10 mouse cellular contexts compared by ENCODE assay signal in the genomic region with DNA sequence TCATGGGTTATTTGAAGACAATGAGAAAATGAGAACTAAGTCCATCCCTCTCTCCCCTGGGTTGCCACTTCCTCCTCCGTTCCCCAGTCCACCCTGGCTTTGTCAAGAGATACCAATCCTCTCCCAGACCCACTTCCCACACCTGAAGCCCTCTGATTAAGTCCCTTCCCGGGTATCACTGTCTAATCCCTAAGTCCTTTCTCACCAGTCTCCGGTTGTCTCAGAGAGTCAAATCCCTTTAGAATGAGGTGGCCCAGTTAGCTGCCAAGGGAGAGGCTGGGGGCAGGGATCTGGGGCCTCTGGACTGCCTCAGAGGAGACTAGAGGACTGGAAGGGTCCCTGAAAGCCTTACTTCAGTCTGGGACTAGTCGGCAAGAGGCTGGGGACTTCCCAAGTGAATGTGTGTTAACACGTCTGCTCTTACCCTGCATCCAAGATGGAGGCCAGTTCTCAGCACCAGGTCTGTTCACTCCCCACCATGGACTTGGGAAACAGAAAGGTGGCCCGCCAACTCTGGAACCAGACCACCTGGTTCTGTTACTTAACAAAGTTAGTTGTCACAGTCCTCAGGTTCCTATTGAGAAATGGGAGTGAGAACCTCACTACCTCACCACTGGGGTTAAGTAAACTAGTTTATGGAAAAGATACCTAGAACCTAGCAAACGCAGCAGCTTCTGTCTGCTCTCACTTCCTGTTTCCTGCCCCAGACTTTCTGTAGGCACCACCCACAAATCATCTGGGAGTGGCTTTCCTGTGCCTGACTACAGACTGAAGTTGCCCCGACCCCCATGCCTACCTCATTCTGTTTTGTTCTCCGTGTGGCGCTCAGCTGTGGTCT. TPM values are rescaled to one million over a fixed set of nuclear protein-coding genes. Genes with fewer than 3 reads are reported as not detected.
DNase-seq lines count a peak whose midpoint lies in the region; ATAC-seq and TF ChIP-seq lines count a peak whose summit lies in the region.
"Had no signal": no experiment of that assay in that cellular context is flagged by ENCODE, and none has a peak within 500 bp of the region (broad histone marks: within the 10 kb centered on the region; RNA-seq: fewer than 3 reads in every experiment).

A gene (minus strand): TSS at position 674 of the 838 bp plus-strand sequence.

- H3K4me3 ChIP-seq in thymus, adult 2 months (ENCODE audit: control insufficient read depth, insufficient read depth, low read length), result no peak within 1 kb of the TSS
- no peak within 1 kb of the TSS for H3K4me3 ChIP-seq in forebrain, embryonic 13.5 days
- H3K4me3 ChIP-seq in neural tube, embryonic 15.5 days (replicated peaks), result no peak within 1 kb of the TSS
- H3K4me3 ChIP-seq: neural tube, embryonic 12.5 days had no signal

- no peak for TF ChIP-seq POLR2A in thymus, adult 2 months (IDR thresholded peaks at IDR 0.05; ENCODE audit: control insufficient read depth, extremely low read depth, insufficient read depth, low read length, poor library complexity)

- no peak for TF ChIP-seq CTCF in thymus, adult 2 months (IDR thresholded peaks at IDR 0.05; ENCODE audit: borderline replicate concordance, control insufficient read depth, extremely low read depth, insufficient read depth, low read length, poor library complexity)

- peaks cover 8% of the 10 kb centered on the region; the same call in 1 of the 2 replicates for H3K27me3 ChIP-seq in thymus, adult 2 months (ENCODE audit: control insufficient read depth, insufficient read depth, low read length)
- H3K27me3 ChIP-seq in forebrain, embryonic 13.5 days, result peaks cover 16% of the 10 kb centered on the region
- H3K27me3 ChIP-seq in neural tube, embryonic 15.5 days (replicated peaks), result peaks cover 9% of the 10 kb centered on the region; the same call in 1 of the 2 replicates
- H3K27me3 ChIP-seq: neural tube, embryonic 12.5 days had no signal

- ATAC-seq in hematopoietic stem cell, adult 5-6 weeks (replicated peaks in 1 of 2; ENCODE audit: insufficient read depth in 1 of 2, low FRiP score in 2 of 2, low TSS enrichment in 1 of 2, low read depth in 1 of 2, poor library complexity in 2 of 2, severe bottlenecking in 2 of 2), result peak; percentile 44 to 65
- no peak for ATAC-seq in forebrain, embryonic 13.5 days
- ATAC-seq in neural tube, embryonic 15.5 days (ENCODE audit: low FRiP score), result no peak

- no peaks in the 10 kb centered on the region for H3K36me3 ChIP-seq in thymus, adult 2 months (ENCODE audit: control insufficient read depth, insufficient read depth, low read length)
- no peaks in the 10 kb centered on the region for H3K36me3 ChIP-seq in forebrain, embryonic 13.5 days (ENCODE audit: poor library complexity, severe bottlenecking)
- H3K36me3 ChIP-seq in neural tube, embryonic 15.5 days, result no peaks in the 10 kb centered on the region
- H3K36me3 ChIP-seq: neural tube, embryonic 12.5 days had no signal

- no peak within 1 kb of the TSS for H3K27ac ChIP-seq in thymus, adult 2 months (ENCODE audit: control insufficient read depth, insufficient read depth, low read length)
- no peak within 1 kb of the TSS; the same call in 1 of the 2 replicates for H3K27ac ChIP-seq in forebrain, embryonic 13.5 days
- no peak within 1 kb of the TSS for H3K27ac ChIP-seq in neural tube, embryonic 15.5 days (replicated peaks)
- H3K27ac ChIP-seq: neural tube, embryonic 12.5 days had no signal

- 63% methylated on average over 10 of the region's 10 CpGs for WGBS in thymus, adult 2 months
- 59% methylated on average over 10 of the region's 10 CpGs for WGBS in forebrain, embryonic 13.5 days
- 78% methylated on average over 10 of the region's 10 CpGs for WGBS in neural tube, embryonic 15.5 days

- peak; percentile 33 for DNase-seq in thymus, adult 2 months
- no peak for DNase-seq in thymus, adult 18-20 months
- DNase-seq in lung, postnatal 25 days (ENCODE audit: low spot score), result peak; percentile 50
- DNase-seq in neural tube, embryonic 10.5 days (ENCODE audit: extremely low spot score, low spot score), result no peak
- DNase-seq in testis, postnatal 14 days (ENCODE audit: low spot score), result no peak
- DNase-seq: kidney, postnatal 14 days had no signal

- H3K9ac ChIP-seq in forebrain, embryonic 13.5 days, result no peak within 1 kb of the TSS
- H3K9ac ChIP-seq in neural tube, embryonic 15.5 days (replicated peaks), result no peak within 1 kb of the TSS
- H3K9ac ChIP-seq: neural tube, embryonic 12.5 days had no signal

- peaks cover 13% of the 10 kb centered on the region for H3K4me1 ChIP-seq in thymus, adult 2 months (replicated peaks; ENCODE audit: control insufficient read depth, insufficient read depth, low read length)
- H3K4me1 ChIP-seq in forebrain, embryonic 13.5 days, result peaks cover 12% of the 10 kb centered on the region
- H3K4me1 ChIP-seq in neural tube, embryonic 15.5 days, result peaks cover 10% of the 10 kb centered on the region

- H3K4me2 ChIP-seq in forebrain, embryonic 13.5 days, result no peak within 1 kb of the TSS
- H3K4me2 ChIP-seq in neural tube, embryonic 15.5 days, result no peak within 1 kb of the TSS
- H3K4me2 ChIP-seq: neural tube, embryonic 12.5 days had no signal

- peaks cover 11% of the 10 kb centered on the region; the same call in 1 of the 2 replicates for H3K9me3 ChIP-seq in forebrain, embryonic 13.5 days (replicated peaks)
- H3K9me3 ChIP-seq in neural tube, embryonic 15.5 days (replicated peaks), result 0 out of 2 replicates have a peak, but pooled peaks cover 11% of the 10 kb centered on the region

RNA-seq across cellular contexts. Expression of the gene that starts here (rescaled TPM):
- polyA plus RNA-seq in thymus, adult 2 months (2012; rRNA removed), result 0.42 and 1.1 TPM in 2 replicates
- 3.1 and 5.9 TPM in 2 replicates for total RNA-seq in hematopoietic stem cell, adult 5-6 weeks (2017)
- 1.5 and 2.3 TPM in 2 replicates for polyA plus RNA-seq in forebrain, embryonic 13.5 days (2015; fragmentation: Nextera tagmentation; extraction: Ambion mirVana)
- polyA plus RNA-seq in neural tube, embryonic 15.5 days (2015; fragmentation: Nextera tagmentation; extraction: Ambion mirVana), result 3.7 and 4.5 TPM in 2 replicates

Comparison
In these comparisons a context has a peak if more than half of its experiments do, and no peak if none do; other contexts are left out.
1. DNase-seq: peak in thymus, adult 2 months (single experiment) and lung, postnatal 25 days (single experiment); none in thymus, adult 18-20 months (0 of 2), neural tube, embryonic 10.5 days (single experiment) and testis, postnatal 14 days (single experiment).
2. ATAC-seq: peak in hematopoietic stem cell, adult 5-6 weeks (2 of 2); none in forebrain, embryonic 13.5 days (single experiment) and neural tube, embryonic 15.5 days (single experiment).